Mouse (Mus musculus) MEL (cell line): ENCODE results near the gene Ptgis.

Experiments used
- CTCF ChIP-seq, 3 experiments: IDR thresholded peaks in 2 of 3; conservative IDR thresholded peaks in 1 of 3; 2 replicates each; pipeline ENCODE4 v1.5.1; 2011 to 2012; ENCODE audit warnings: low read length in 3 of 3, low read depth in 2 of 3, mild to moderate bottlenecking in 2 of 3, improper control_type of control experiment in 1 of 3, inconsistent platforms in 1 of 3, mixed read lengths in 1 of 3, moderate library complexity in 1 of 3; ENCODE audit not compliant: control insufficient read depth in 1 of 3, insufficient read depth in 1 of 3, poor library complexity in 1 of 3, severe bottlenecking in 1 of 3
- EP300 ChIP-seq, 2 experiments: IDR thresholded peaks; 2 replicates each; pipeline ENCODE4 v1.6.1; 2011; ENCODE audit warnings: improper control_type of control experiment in 2 of 2, low read length in 2 of 2, low read depth in 1 of 2, mild to moderate bottlenecking in 1 of 2

DNA sequence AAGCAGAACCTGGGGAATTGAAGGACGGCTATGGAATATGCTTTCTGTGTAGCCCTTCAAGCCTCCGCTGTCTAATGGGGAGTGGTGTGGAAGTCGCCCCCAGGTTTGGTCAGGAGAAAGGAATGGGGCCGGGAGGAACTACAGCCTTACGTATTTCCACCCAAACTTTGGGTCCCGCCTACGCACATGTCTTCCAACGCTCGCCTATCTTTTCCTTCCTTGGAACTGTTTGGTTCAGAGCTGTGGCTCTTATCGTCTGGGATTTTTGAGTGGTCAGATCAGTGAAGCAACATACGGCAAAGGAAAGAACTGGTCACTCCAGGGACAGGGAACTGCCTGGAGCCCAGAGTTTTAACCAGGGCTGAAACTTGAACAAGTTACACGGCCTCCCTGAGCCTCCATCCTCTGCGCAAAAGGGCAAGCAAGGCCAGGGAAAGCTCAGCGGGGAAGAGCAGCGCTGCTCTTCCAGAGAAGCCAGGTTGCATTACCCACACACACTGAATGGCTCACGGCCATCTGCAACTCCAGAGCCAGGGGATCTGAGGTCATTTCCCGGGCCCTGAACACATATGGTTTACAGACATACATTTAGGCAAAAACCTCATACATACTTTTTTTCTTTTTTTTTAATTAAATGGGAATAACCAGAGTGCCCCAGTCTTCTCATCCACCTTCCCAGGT lies 4.9 kb downstream of the Ptgis start:
- TF ChIP-seq EP300 (IDR thresholded peaks at IDR 0.05; ENCODE audit: low read depth in 1 of 2, low read length in 2 of 2) (no peak), CTCF (IDR thresholded peaks at IDR 0.05 in 2 of 3, conservative IDR thresholded peaks at IDR 0.05 in 1 of 3; ENCODE audit: control insufficient read depth in 1 of 3, insufficient read depth in 1 of 3, low read depth in 2 of 3, low read length in 3 of 3, poor library complexity in 1 of 3, severe bottlenecking in 1 of 3) (no peak)
